Mouse (Mus musculus): ENCODE results near the gene Olfr728. TPM values are rescaled to one million over a fixed set of nuclear protein-coding genes. Genes with fewer than 3 reads are reported as not detected.

The Olfr728 gene
- not detected in 2 replicates for polyA plus RNA-seq (2014; fragmentation: Nextera tagmentation; extraction: Ambion mirVana)

DNA sequence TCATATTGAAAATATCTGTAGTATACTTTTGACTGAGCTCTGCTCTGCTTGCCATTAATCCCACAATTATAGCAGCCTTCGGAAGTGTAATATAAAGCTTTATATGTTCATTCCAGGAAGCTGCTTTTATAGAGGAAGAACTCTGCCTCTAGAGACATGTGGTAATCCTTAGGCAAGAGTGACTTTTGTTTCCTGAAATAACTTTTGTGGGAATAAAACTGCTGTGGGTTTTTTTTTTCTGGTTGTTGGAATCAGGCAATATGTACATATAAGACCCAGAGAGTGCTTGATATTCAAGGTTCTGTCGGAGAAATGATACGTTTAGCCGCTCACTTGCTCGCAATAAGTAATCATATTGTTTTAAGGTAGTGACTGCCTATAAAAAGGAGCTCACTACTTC is at the start of gene Olfr728:
Gene Olfr728 (minus strand): TSS at position 101 of the 400 bp plus-strand sequence.
- H3K4me2 ChIP-seq (ENCODE audit: low read depth, low read length) = no peak within 1 kb of the TSS
- no peaks in the 10 kb centered on the region for H3K9me3 ChIP-seq (ENCODE audit: control insufficient read depth, low read length)
- H3K27ac ChIP-seq (ENCODE audit: low read depth, low read length) = no peak within 1 kb of the TSS
- no peaks in the 10 kb centered on the region for H3K4me1 ChIP-seq (ENCODE audit: control insufficient read depth, insufficient read depth, low read length)
- no peak within 1 kb of the TSS for H3K4me3 ChIP-seq (ENCODE audit: low read depth, low read length)
- no peaks in the 10 kb centered on the region for H3K27me3 ChIP-seq (ENCODE audit: control insufficient read depth, insufficient read depth, low read length)
- 89% methylated on average over 5 of the region's 5 CpGs for WGBS
- H3K36me3 ChIP-seq (ENCODE audit: control insufficient read depth, insufficient read depth, low read length) = no peaks in the 10 kb centered on the region
- H3K9ac ChIP-seq (replicated peaks; ENCODE audit: low read depth, low read length) = no peak within 1 kb of the TSS
- no peak for ATAC-seq (ENCODE audit: low read depth)

DNA sequence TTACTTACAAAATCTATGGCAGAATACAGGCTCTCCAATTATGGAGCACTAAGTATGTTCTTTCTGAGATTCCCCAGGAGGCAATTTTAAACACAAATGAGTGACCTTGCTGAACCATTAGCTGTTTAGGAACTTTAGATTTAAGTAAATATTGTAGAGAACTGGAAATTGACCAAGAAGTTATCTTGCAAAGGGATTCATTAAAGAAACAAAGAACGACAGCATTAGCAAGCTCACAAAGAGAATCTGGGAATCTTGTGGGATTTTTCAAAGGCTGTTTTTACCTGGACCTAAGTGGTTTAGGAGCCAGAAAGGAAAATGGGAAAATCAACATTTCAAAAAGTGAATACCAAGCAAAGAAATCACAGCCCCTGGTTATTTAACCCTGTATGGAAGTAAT is 45.6 kb upstream of the Olfr728 start, which contains the start of gene Olfr730:
Gene Olfr730 (minus strand): TSS at position 101 of the 400 bp plus-strand sequence.
- WGBS = 74% methylated on average over 1 of the region's 1 CpGs
- H3K27ac ChIP-seq (ENCODE audit: low read depth, low read length) = no peak within 1 kb of the TSS
- no peak within 1 kb of the TSS for H3K4me3 ChIP-seq (ENCODE audit: low read depth, low read length)
- no peaks in the 10 kb centered on the region for H3K36me3 ChIP-seq (ENCODE audit: control insufficient read depth, insufficient read depth, low read length)
- H3K9me3 ChIP-seq (ENCODE audit: control insufficient read depth, low read length) = no peaks in the 10 kb centered on the region
- H3K27me3 ChIP-seq (ENCODE audit: control insufficient read depth, insufficient read depth, low read length) = no peaks in the 10 kb centered on the region
- H3K9ac ChIP-seq (replicated peaks; ENCODE audit: low read depth, low read length) = no peak within 1 kb of the TSS
- no peaks in the 10 kb centered on the region for H3K4me1 ChIP-seq (ENCODE audit: control insufficient read depth, insufficient read depth, low read length)
- ATAC-seq (ENCODE audit: low read depth) = no peak
- H3K4me2 ChIP-seq (ENCODE audit: low read depth, low read length) = no peak within 1 kb of the TSS

DNA sequence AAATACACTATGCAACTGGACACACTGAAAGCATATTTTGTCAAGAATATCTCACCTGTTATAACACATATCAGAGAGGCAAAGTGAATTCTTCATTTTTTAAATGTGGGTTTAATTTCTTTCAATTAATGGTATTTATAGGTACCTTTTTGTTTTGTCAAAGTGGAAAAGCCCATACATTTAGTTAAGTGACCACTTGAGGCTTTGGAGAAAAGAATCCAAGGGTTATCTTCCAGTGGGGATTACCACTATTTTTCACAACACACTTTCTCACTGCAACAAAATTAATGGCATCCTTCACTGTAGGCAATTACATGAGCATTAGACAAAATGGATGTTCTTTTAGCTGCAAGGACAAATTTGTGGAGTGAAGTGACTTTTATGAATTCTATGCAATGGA is 10.3 kb upstream of the Olfr728 start, which contains the start of gene Olfr729:
Gene Olfr729 (minus strand): TSS at position 101 of the 400 bp plus-strand sequence.
- ATAC-seq (ENCODE audit: low read depth) = no peak
- Histone ChIP-seq H3K36me3 (ENCODE audit: control insufficient read depth, insufficient read depth, low read length) (no peaks in the 10 kb centered on the region), H3K9ac (replicated peaks; ENCODE audit: low read depth, low read length) (no peak within 1 kb of the TSS), H3K27ac (ENCODE audit: low read depth, low read length) (no peak within 1 kb of the TSS), H3K4me3 (ENCODE audit: low read depth, low read length) (no peak within 1 kb of the TSS), H3K4me1 (ENCODE audit: control insufficient read depth, insufficient read depth, low read length) (no peaks in the 10 kb centered on the region), H3K4me2 (ENCODE audit: low read depth, low read length) (no peak within 1 kb of the TSS), H3K9me3 (ENCODE audit: control insufficient read depth, low read length) (no peaks in the 10 kb centered on the region), H3K27me3 (ENCODE audit: control insufficient read depth, insufficient read depth, low read length) (no peaks in the 10 kb centered on the region)

DNA sequence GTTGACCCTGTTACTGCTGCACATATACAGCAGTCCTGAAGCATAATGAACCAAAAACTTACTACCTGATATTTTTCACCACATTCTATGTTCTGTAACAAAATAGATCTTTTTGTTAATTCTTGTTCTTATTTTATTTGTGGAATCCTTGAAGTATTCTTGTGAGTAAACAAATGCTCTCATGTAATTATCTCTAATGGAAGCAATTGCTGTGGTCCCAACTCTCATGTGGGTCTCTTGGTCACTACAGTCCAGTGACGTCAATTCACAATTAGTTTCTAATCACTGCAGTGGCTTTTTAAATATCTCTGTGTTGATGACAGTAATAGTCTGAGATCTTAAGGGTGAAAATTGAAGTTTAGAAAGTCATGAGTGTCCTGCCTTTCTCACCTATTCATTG is 19.6 kb downstream of the Olfr728 start, which contains the start of gene Olfr727:
Gene Olfr727 (plus strand): TSS at position 301 of the 400 bp plus-strand sequence.
- Histone ChIP-seq H3K27me3 (ENCODE audit: control insufficient read depth, insufficient read depth, low read length) (no peaks in the 10 kb centered on the region), H3K4me3 (ENCODE audit: low read depth, low read length) (no peak within 1 kb of the TSS), H3K4me2 (ENCODE audit: low read depth, low read length) (no peak within 1 kb of the TSS), H3K4me1 (ENCODE audit: control insufficient read depth, insufficient read depth, low read length) (no peaks in the 10 kb centered on the region), H3K9ac (replicated peaks; ENCODE audit: low read depth, low read length) (no peak within 1 kb of the TSS), H3K36me3 (ENCODE audit: control insufficient read depth, insufficient read depth, low read length) (no peaks in the 10 kb centered on the region), H3K27ac (ENCODE audit: low read depth, low read length) (no peak within 1 kb of the TSS), H3K9me3 (ENCODE audit: control insufficient read depth, low read length) (no peaks in the 10 kb centered on the region)
- no peak for ATAC-seq (ENCODE audit: low read depth)
- 88% methylated on average over 1 of the region's 1 CpGs for WGBS

DNA sequence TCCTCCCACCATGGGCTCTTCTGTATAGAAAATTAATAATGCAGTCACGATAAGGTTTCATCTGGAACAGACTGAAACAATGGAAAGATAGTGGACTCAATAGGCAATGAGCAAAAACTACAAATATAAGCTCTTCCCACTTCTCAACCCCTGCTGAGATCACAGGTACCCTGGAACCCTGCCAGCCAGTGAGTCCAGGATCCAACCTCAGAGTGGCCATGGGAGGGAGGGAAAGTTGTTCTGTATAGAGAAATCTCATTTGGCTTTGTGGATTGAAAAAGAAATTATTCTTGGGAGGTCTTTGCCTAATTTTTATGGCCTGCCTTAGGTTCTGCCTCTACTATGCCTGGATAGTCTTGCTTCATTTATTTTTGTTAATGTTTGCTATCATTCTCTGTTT is 51.6 kb downstream of the Olfr728 start, which contains the start of gene Olfr726:
Gene Olfr726 (minus strand): TSS at position 101 of the 400 bp plus-strand sequence.
- no peaks in the 10 kb centered on the region for H3K4me1 ChIP-seq (ENCODE audit: control insufficient read depth, insufficient read depth, low read length)

More for the DNA sequence above, 51.6 kb downstream of the Olfr728 start, which contains the start of gene Olfr726:
- 94% methylated on average over 1 of the region's 1 CpGs for WGBS
- no peak within 1 kb of the TSS for H3K4me2 ChIP-seq (ENCODE audit: low read depth, low read length)
- no peak within 1 kb of the TSS for H3K4me3 ChIP-seq (ENCODE audit: low read depth, low read length)
- no peaks in the 10 kb centered on the region for H3K27me3 ChIP-seq (ENCODE audit: control insufficient read depth, insufficient read depth, low read length)
- no peak within 1 kb of the TSS for H3K27ac ChIP-seq (ENCODE audit: low read depth, low read length)
- no peak for ATAC-seq (ENCODE audit: low read depth)
- H3K9ac ChIP-seq (replicated peaks; ENCODE audit: low read depth, low read length) = no peak within 1 kb of the TSS
- no peaks in the 10 kb centered on the region for H3K9me3 ChIP-seq (ENCODE audit: control insufficient read depth, low read length)
- H3K36me3 ChIP-seq (ENCODE audit: control insufficient read depth, insufficient read depth, low read length) = no peaks in the 10 kb centered on the region

Other genes with a start within 250 kb of the Olfr728 start
- gene Olfr722, start 240.7 kb downstream of the Olfr728 start, polyA plus RNA-seq (2014; fragmentation: Nextera tagmentation; extraction: Ambion mirVana) = not detected in 2 replicates
- gene Olfr723, start 210.9 kb downstream of the Olfr728 start, polyA plus RNA-seq (2014; fragmentation: Nextera tagmentation; extraction: Ambion mirVana) = not detected in 2 replicates
- gene Olfr724, start 179.4 kb downstream of the Olfr728 start, polyA plus RNA-seq (2014; fragmentation: Nextera tagmentation; extraction: Ambion mirVana) = not detected in 2 replicates
- gene Olfr725, start 102.3 kb downstream of the Olfr728 start, polyA plus RNA-seq (2014; fragmentation: Nextera tagmentation; extraction: Ambion mirVana) = not detected in 2 replicates
- not detected in 2 replicates for gene Olfr726, start 51.7 kb downstream of the Olfr728 start, polyA plus RNA-seq (2014; fragmentation: Nextera tagmentation; extraction: Ambion mirVana)
- gene Olfr727, start 19.5 kb downstream of the Olfr728 start, polyA plus RNA-seq (2014; fragmentation: Nextera tagmentation; extraction: Ambion mirVana) = not detected in 2 replicates
- not detected in 2 replicates for gene Olfr729, start 10.2 kb upstream of the Olfr728 start, polyA plus RNA-seq (2014; fragmentation: Nextera tagmentation; extraction: Ambion mirVana)
- gene Olfr730, start 45.5 kb upstream of the Olfr728 start, polyA plus RNA-seq (2014; fragmentation: Nextera tagmentation; extraction: Ambion mirVana) = not detected in 2 replicates
- gene Olfr731, start 99.2 kb upstream of the Olfr728 start, polyA plus RNA-seq (2014; fragmentation: Nextera tagmentation; extraction: Ambion mirVana) = not detected in 2 replicates
- gene Olfr732, start 141.5 kb upstream of the Olfr728 start, polyA plus RNA-seq (2014; fragmentation: Nextera tagmentation; extraction: Ambion mirVana) = not detected in 2 replicates
- gene Olfr733, start 158.8 kb upstream of the Olfr728 start, polyA plus RNA-seq (2014; fragmentation: Nextera tagmentation; extraction: Ambion mirVana) = not detected in 2 replicates
- gene Olfr734, start 184.1 kb upstream of the Olfr728 start, polyA plus RNA-seq (2014; fragmentation: Nextera tagmentation; extraction: Ambion mirVana) = not detected in 2 replicates
- gene Olfr735, start 206.2 kb upstream of the Olfr728 start, polyA plus RNA-seq (2014; fragmentation: Nextera tagmentation; extraction: Ambion mirVana) = not detected in 2 replicates
- gene Tlr11, start 215.2 kb upstream of the Olfr728 start, polyA plus RNA-seq (2014; fragmentation: Nextera tagmentation; extraction: Ambion mirVana) = not detected in 2 replicates
- not detected in 2 replicates for gene Olfr736, start 238.5 kb upstream of the Olfr728 start, polyA plus RNA-seq (2014; fragmentation: Nextera tagmentation; extraction: Ambion mirVana)

Measured in neural tube, embryonic 14.5 days (tissue).